Mouse (Mus musculus) ES-E14 (cell line): ENCODE data around the gene Dchs1.

Experiments used
- CHD2 ChIP-seq: IDR thresholded peaks from 2 replicates; pipeline ENCODE4 v1.6.1; 2014; ENCODE audit warnings: mild to moderate bottlenecking, low read depth, low read length, inconsistent platforms
- ZNF384 ChIP-seq: IDR thresholded peaks from 2 replicates; pipeline ENCODE4 v1.6.1; 2012; ENCODE audit warnings: low read depth, low read length, inconsistent platforms

DNA sequence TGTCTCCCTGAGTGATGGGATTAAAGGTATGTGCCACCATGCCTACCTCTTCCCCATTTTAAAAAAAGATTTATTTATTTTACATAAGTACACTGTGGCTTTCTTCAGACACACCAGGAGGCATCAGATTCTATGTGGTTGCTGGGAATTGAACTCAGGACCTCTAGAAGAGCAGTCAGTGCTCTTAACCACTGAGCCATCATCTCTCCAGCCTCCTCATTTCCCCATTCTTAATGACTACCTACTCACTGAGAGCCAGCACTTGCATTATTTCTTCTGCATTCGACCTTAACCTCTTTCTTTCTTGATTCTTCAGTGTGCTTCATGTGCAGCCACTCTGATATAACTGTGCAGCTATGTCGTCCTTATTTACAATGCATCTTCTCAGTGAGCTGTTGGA, 14.9 kb upstream of the Dchs1 start:
- no peak for TF ChIP-seq ZNF384
- no peak for TF ChIP-seq CHD2
